Mouse (Mus musculus) kidney, adult 8-10 months (tissue): ENCODE measurements around the gene Gsg1l.

Experiments
- DNase-seq, 2 experiments: peaks; one replicate each; pipeline ENCODE4 v3.0.0; 2022

Gsg1l gene

GRCm38 (mm10) chr7:125924044-125924443, 158.2 kb downstream of the Gsg1l start:
- DNase-seq: no peak

- no peak for DNase-seq
These were observed 161.4 kb downstream of the Gsg1l start for GRCm38 (mm10) chr7:125920801-125921200.

- no peak for DNase-seq
These were observed 181.6 kb downstream of the Gsg1l start for GRCm38 (mm10) chr7:125900386-125901161.

- DNase-seq: no peak
These were observed 182.3 kb downstream of the Gsg1l start for GRCm38 (mm10) chr7:125899916-125900315.

GRCm38 (mm10) chr7:125899036-125899435, 183.2 kb downstream of the Gsg1l start:
- no peak for DNase-seq

- DNase-seq: no peak
These were observed 185.2 kb downstream of the Gsg1l start for GRCm38 (mm10) chr7:125897059-125897458.

- no peak for DNase-seq
These were observed 188.6 kb downstream of the Gsg1l start for GRCm38 (mm10) chr7:125893621-125894020.

- DNase-seq: no peak
These were observed 193.8 kb downstream of the Gsg1l start for GRCm38 (mm10) chr7:125888373-125888772.

- DNase-seq: no peak
These were observed 194.4 kb downstream of the Gsg1l start for GRCm38 (mm10) chr7:125887761-125888160.

GRCm38 (mm10) chr7:125887124-125887523, 195.1 kb downstream of the Gsg1l start:
- no peak for DNase-seq

GRCm38 (mm10) chr7:125886116-125886680, 196.0 kb downstream of the Gsg1l start:
- no peak for DNase-seq

GRCm38 (mm10) chr7:125883232-125883631, 199.0 kb downstream of the Gsg1l start:
- DNase-seq: no peak

- DNase-seq: no peak
These were observed 204.2 kb downstream of the Gsg1l start for GRCm38 (mm10) chr7:125878040-125878439.

- no peak for DNase-seq
These were observed 208.2 kb downstream of the Gsg1l start for GRCm38 (mm10) chr7:125873971-125874495.

GRCm38 (mm10) chr7:125872874-125873273, 209.3 kb downstream of the Gsg1l start:
- DNase-seq: no peak

GRCm38 (mm10) chr7:125872202-125872580, 210.0 kb downstream of the Gsg1l start:
- no peak for DNase-seq

- DNase-seq: peak; percentile 19 to 27
These were observed 210.6 kb downstream of the Gsg1l start for GRCm38 (mm10) chr7:125871404-125872201.

GRCm38 (mm10) chr7:125868570-125868969, 213.6 kb downstream of the Gsg1l start:
- DNase-seq: no peak

GRCm38 (mm10) chr7:125865234-125865633, 217.0 kb downstream of the Gsg1l start:
- DNase-seq: no peak

- DNase-seq: no peak
These were observed 218.2 kb downstream of the Gsg1l start for GRCm38 (mm10) chr7:125864026-125864425.

GRCm38 (mm10) chr7:125860421-125860820, 221.8 kb downstream of the Gsg1l start:
- no peak for DNase-seq

- no peak for DNase-seq
These were observed 222.6 kb downstream of the Gsg1l start for GRCm38 (mm10) chr7:125859564-125859963.

- DNase-seq: no peak
These were observed 234.7 kb downstream of the Gsg1l start for GRCm38 (mm10) chr7:125847528-125847866.
